Comparison of ENCODE assay signal across 21 mouse cellular contexts in genomic region chr2:48825878-48826277, GRCm38 (mm10). TPM values are rescaled to one million over a fixed set of nuclear protein-coding genes. Genes with fewer than 3 reads are reported as not detected.
DNase-seq lines count a peak whose midpoint lies in the region; ATAC-seq and TF ChIP-seq lines count a peak whose summit lies in the region.
"Had no signal": no experiment of that assay in that cellular context is flagged by ENCODE, and none has a peak within 500 bp of the region (broad histone marks: within the 10 kb centered on the region; RNA-seq: fewer than 3 reads in every experiment).

No protein-coding gene starts in this region.

- H3K27ac ChIP-seq in intestine, embryonic 15.5 days = no peak overlapping the region
- no peak overlapping the region for H3K27ac ChIP-seq in intestine, embryonic 16.5 days (ENCODE audit: low read length)
- H3K27ac ChIP-seq in intestine, postnatal 0 days (ENCODE audit: low read depth, low read length) = no peak overlapping the region

- 70% methylated on average over 2 of the region's 2 CpGs for whole genome bisulfite sequencing in intestine, embryonic 15.5 days
- 74% methylated on average over 2 of the region's 2 CpGs for WGBS in intestine, embryonic 16.5 days
- 58% methylated on average over 2 of the region's 2 CpGs for WGBS in intestine, postnatal 0 days

- no peaks in the 10 kb centered on the region for H3K36me3 ChIP-seq in intestine, embryonic 15.5 days
- no peaks in the 10 kb centered on the region for H3K36me3 ChIP-seq in intestine, embryonic 16.5 days (ENCODE audit: control insufficient read depth, insufficient read depth, low read length)
- no peaks in the 10 kb centered on the region for H3K36me3 ChIP-seq in intestine, postnatal 0 days (ENCODE audit: control insufficient read depth, insufficient read depth)
- H3K36me3 ChIP-seq: G1E had no signal

- ATAC-seq in intestine, embryonic 15.5 days = peak; percentile 80
- ATAC-seq in intestine, embryonic 16.5 days = peak; percentile 86
- ATAC-seq in intestine, postnatal 0 days = peak; percentile 36; the same call in 1 of the 2 replicates
- ATAC-seq: activated CD4-positive, CD25-positive, alpha-beta regulatory T cell, adult 4 months; CD4-positive, CD25-positive, alpha-beta regulatory T cell, adult 4 months; Patski had no signal

- TF ChIP-seq CTCF in intestine, postnatal 0 days (IDR thresholded peaks at IDR 0.05; ENCODE audit: low read depth) = no peak

- H3K9ac ChIP-seq in intestine, embryonic 15.5 days = no peak overlapping the region
- no peak overlapping the region for H3K9ac ChIP-seq in intestine, embryonic 16.5 days (ENCODE audit: low read depth, low read length)
- H3K9ac ChIP-seq in intestine, postnatal 0 days (ENCODE audit: low read depth, low read length) = no peak overlapping the region

- H3K4me2 ChIP-seq in intestine, embryonic 15.5 days (replicated peaks) = no peak overlapping the region
- H3K4me2 ChIP-seq in intestine, embryonic 16.5 days (ENCODE audit: low read depth, low read length) = no peak overlapping the region
- H3K4me2 ChIP-seq in intestine, postnatal 0 days (replicated peaks; ENCODE audit: low read depth) = no peak overlapping the region

- no peak overlapping the region for H3K4me3 ChIP-seq in intestine, embryonic 15.5 days (replicated peaks)
- no peak overlapping the region for H3K4me3 ChIP-seq in intestine, embryonic 16.5 days (ENCODE audit: low read length)
- no peak overlapping the region for H3K4me3 ChIP-seq in intestine, postnatal 0 days (ENCODE audit: low read depth, low read length)

- no peak for DNase-seq in layer of hippocampus, adult 9-11 months
- DNase-seq in frontal cortex, adult 2 months (ENCODE audit: extremely low spot score in 1 of 2, low spot score in 1 of 2) = no peak
- no peak for DNase-seq in embryo, embryonic 9.5 days (ENCODE audit: extremely low spot score)
- DNase-seq: adrenal gland, adult 2 months; adrenal gland, adult 8-10 months; adrenal gland, postnatal 10 days; adrenal gland, postnatal 14 days; adrenal gland, postnatal 25 days; adrenal gland, postnatal 36 days; B cell, adult 2 months; cerebellum, adult 11 months; cerebellum, adult 11-12 months; cerebellum, adult 18-20 months had no signal

- H3K4me1 ChIP-seq in intestine, embryonic 15.5 days (replicated peaks) = no peaks in the 10 kb centered on the region
- peaks cover 7% of the 10 kb centered on the region; the same call in 1 of the 2 replicates for H3K4me1 ChIP-seq in intestine, embryonic 16.5 days (ENCODE audit: control insufficient read depth, insufficient read depth, low read length)
- H3K4me1 ChIP-seq in intestine, postnatal 0 days (replicated peaks; ENCODE audit: control insufficient read depth, insufficient read depth, low read length) = peaks cover 4% of the 10 kb centered on the region; the same call in 1 of the 2 replicates

- H3K27me3 ChIP-seq in intestine, embryonic 15.5 days (replicated peaks) = no peaks in the 10 kb centered on the region
- H3K27me3 ChIP-seq in intestine, embryonic 16.5 days (replicated peaks; ENCODE audit: control insufficient read depth, insufficient read depth, low read length) = no peaks in the 10 kb centered on the region
- H3K27me3 ChIP-seq in intestine, postnatal 0 days (replicated peaks; ENCODE audit: control insufficient read depth, insufficient read depth, low read length) = no peaks in the 10 kb centered on the region
- H3K27me3 ChIP-seq: CH12.LX, Patski had no signal

- no peaks in the 10 kb centered on the region for H3K9me3 ChIP-seq in intestine, embryonic 15.5 days
- no peaks in the 10 kb centered on the region for H3K9me3 ChIP-seq in intestine, embryonic 16.5 days (ENCODE audit: control insufficient read depth, low read length)
- H3K9me3 ChIP-seq in intestine, postnatal 0 days (ENCODE audit: control insufficient read depth) = no peaks in the 10 kb centered on the region
- H3K9me3 ChIP-seq: G1E had no signal

RNA-seq across cellular contexts. Expression of gene Acvr2a, which starts 12.0 kb away (rescaled TPM):
- polyA plus RNA-seq in intestine, embryonic 15.5 days (2015; fragmentation: Nextera tagmentation; extraction: Ambion mirVana) = 13.7 and 16.6 TPM in 2 replicates
- 10.9 and 12.9 TPM in 2 replicates for polyA plus RNA-seq in intestine, embryonic 16.5 days (2015; fragmentation: Nextera tagmentation; extraction: Ambion mirVana)
- 10.5 and 10.6 TPM in 2 replicates for polyA plus RNA-seq in intestine, postnatal 0 days (2015; fragmentation: Nextera tagmentation; extraction: Ambion mirVana)
- 16.8 and 21.8 TPM in 2 replicates for polyA plus RNA-seq in frontal cortex, adult 2 months (2012; rRNA removed)

Comparison
In these comparisons a context has a peak if more than half of its experiments do, and no peak if none do; other contexts are left out.
1. ATAC-seq: peak in every context shown above with its lines; median percentile 86 in intestine, embryonic 16.5 days; 80 in intestine, embryonic 15.5 days; 36 in intestine, postnatal 0 days.